In genomic region chr7:6948061-6948460, GRCm38 (mm10) we compare ENCODE assay signal across 17 mouse cellular contexts. TPM values are rescaled to one million over a fixed set of nuclear protein-coding genes. Genes with fewer than 3 reads are reported as not detected.
DNase-seq lines count a peak whose midpoint lies in the region; TF ChIP-seq lines count a peak whose summit lies in the region.
"Not testable (repeated sequence)": the region's sequence is repeated elsewhere in the genome, so short reads cannot be mapped to it uniquely, and the experiment has no call there.
"Had no signal": no experiment of that assay in that cellular context is flagged by ENCODE, and none has a peak within 500 bp of the region (broad histone marks: within the 10 kb centered on the region; RNA-seq: fewer than 3 reads in every experiment).

No protein-coding gene starts in this region.

- in situ Hi-C loops in ES-E14 (cut with MboI; ENCODE audit: low sequenced_read_pairs in 2 of 2, unreplicated experiment in 2 of 2) = loop anchor here in 1 of 2 experiments (25.0 kb wide), 1 partner anchor 361 kb away; no protein-coding TSS in a partner anchor

- not testable (repeated sequence) for H3K9me3 ChIP-seq in E14TG2a.4 (ENCODE audit: low read length); ES-E14 (ENCODE audit: control insufficient read depth, insufficient read depth, low read depth, low read length)

- not testable (repeated sequence) for H3K4me1 ChIP-seq in E14TG2a.4 (replicated peaks; ENCODE audit: low read depth, low read length); ES-E14 (ENCODE audit: control insufficient read depth in 2 of 2, insufficient read depth in 2 of 2, low read length in 2 of 2, poor library complexity in 1 of 2)

- H3K27me3 ChIP-seq in E14TG2a.4 (ENCODE audit: insufficient read depth, low read length) = not testable (repeated sequence)

- not testable (repeated sequence) for H3K36me3 ChIP-seq in E14TG2a.4 (ENCODE audit: insufficient read depth, low read length); ES-E14 (ENCODE audit: control insufficient read depth, insufficient read depth, low read length, poor library complexity, severe bottlenecking)

- TF ChIP-seq CTCF in E14TG2a.4 (conservative IDR thresholded peaks at IDR 0.05; ENCODE audit: low read length) = not testable (repeated sequence)

- H3K4me3 ChIP-seq in E14TG2a.4 (replicated peaks; ENCODE audit: low read length) = peak overlapping the region; percentile 67
- H3K4me3 ChIP-seq in ES-E14 (ENCODE audit: insufficient read depth in 1 of 2, low read depth in 1 of 2, low read length in 2 of 2, poor library complexity in 1 of 2, severe bottlenecking in 1 of 2) = peak overlapping the region; percentile 27 to 55; a peak in 3 of 4 replicates

- not testable (repeated sequence) for DNase-seq in ES-E14 (ENCODE audit: low read depth, low spot score)
- DNase-seq in ZHBTc4 (ENCODE audit: low read depth, low spot score) = peak; percentile 49
- peak; percentile 67 for DNase-seq in cerebellum, adult 11-12 months
- DNase-seq in cerebellum, adult 8-10 months = peak; percentile 37
- DNase-seq in cerebellum, postnatal 10 days = peak; percentile 19 to 39
- DNase-seq in cerebellum, postnatal 36 days = peak; percentile 51 to 58

- H3K27ac ChIP-seq in ES-E14 (ENCODE audit: insufficient read depth, low read depth, low read length, poor library complexity, severe bottlenecking) = not testable (repeated sequence)

- peak overlapping the region; percentile 45; the same call in 1 of the 2 replicates for H3K9ac ChIP-seq in ES-E14 (ENCODE audit: insufficient read depth, low read depth, low read length, poor library complexity, severe bottlenecking)

RNA-seq across cellular contexts. Expression of gene Aurkc, which starts 47.0 kb away (rescaled TPM):
- total RNA-seq in ES-E14 (2012; rRNA removed) = 8.4 and 9.8 TPM in 2 replicates
- total RNA-seq: adrenal gland, adult 18-20 months; adrenal gland, postnatal 10 days; adrenal gland, postnatal 36 days; G1E; gastrocnemius, adult 18-20 months; gastrocnemius, postnatal 10 days; gastrocnemius, postnatal 36 days; granulocyte monocyte progenitor cell, adult 5-6 weeks; heart, postnatal 25 days; hematopoietic stem cell, adult 5-6 weeks had no signal
